In genomic region chr13:65240509-65241098, GRCm38 (mm10) we compare ENCODE assay signal across 8 mouse cellular contexts. TPM values are rescaled to one million over a fixed set of nuclear protein-coding genes. Genes with fewer than 3 reads are reported as not detected.
DNase-seq lines count a peak whose midpoint lies in the region; ATAC-seq lines count a peak whose summit lies in the region.

No protein-coding gene starts in this region.

- peak overlapping the region; percentile 77 for H3K9ac ChIP-seq in hindbrain, embryonic 13.5 days

- no peaks in the 10 kb centered on the region for H3K27me3 ChIP-seq in hindbrain, embryonic 13.5 days

- peak overlapping the region; percentile 99 for H3K4me2 ChIP-seq in hindbrain, embryonic 13.5 days

- peaks cover 14% of the 10 kb centered on the region for H3K36me3 ChIP-seq in hindbrain, embryonic 13.5 days

- peak; percentile 97 for DNase-seq in Muller cell, postnatal 12 days (ENCODE audit: inconsistent ontology term)
- DNase-seq in cerebellum, adult 9-10 months, result peak; percentile 99
- peak; percentile 97 to 98 for DNase-seq in frontal cortex, postnatal 10 days (ENCODE audit: low spot score in 2 of 2)
- peak; percentile 95 to 98 for DNase-seq in layer of hippocampus, postnatal 25 days (ENCODE audit: extremely low spot score in 1 of 2, low spot score in 1 of 2)
- peak; percentile 97 for DNase-seq in lung, postnatal 25 days (ENCODE audit: low spot score)
- peak; percentile 98 for DNase-seq in retina, embryonic 14.5 days (ENCODE audit: low spot score)
- peak; percentile 98 for DNase-seq in thymus, postnatal 4 days

- ATAC-seq in hindbrain, embryonic 13.5 days (ENCODE audit: low FRiP score), result peak; percentile 97

- WGBS in hindbrain, embryonic 13.5 days, result 1% methylated on average over 28 of the region's 28 CpGs

- peak overlapping the region; percentile 71 for H3K4me3 ChIP-seq in hindbrain, embryonic 13.5 days

- H3K9me3 ChIP-seq in hindbrain, embryonic 13.5 days, result peaks cover 25% of the 10 kb centered on the region

- H3K27ac ChIP-seq in hindbrain, embryonic 13.5 days, result peak overlapping the region; percentile 95

- H3K4me1 ChIP-seq in hindbrain, embryonic 13.5 days (replicated peaks), result peaks cover 18% of the 10 kb centered on the region

RNA-seq across cellular contexts. Expression of gene Gm10775, which starts 18.7 kb away (rescaled TPM):
- polyA plus RNA-seq in hindbrain, embryonic 13.5 days (2015; fragmentation: Nextera tagmentation; extraction: Ambion mirVana), result 0.14 and 0.16 TPM in 2 replicates
- under 1 TPM in 1 of 2 experiments, not detected in 1; 0.52 TPM for total RNA-seq in layer of hippocampus, postnatal 25 days (2021)

RNA-seq across cellular contexts. Expression of gene Nlrp4f, which starts 34.8 kb away (rescaled TPM):
- 0.22 TPM in 1 of 2 replicates, not detected in the other for polyA plus RNA-seq in hindbrain, embryonic 13.5 days (2015; fragmentation: Nextera tagmentation; extraction: Ambion mirVana)
- under 1 TPM; 0.17 to 0.35 TPM for total RNA-seq in layer of hippocampus, postnatal 25 days (2021)

RNA-seq across cellular contexts. Expression of gene Zfp369, which starts 38.0 kb away (rescaled TPM):
- 18.1 and 22.4 TPM in 2 replicates for polyA plus RNA-seq in hindbrain, embryonic 13.5 days (2015; fragmentation: Nextera tagmentation; extraction: Ambion mirVana)
- 10 to 100 TPM; 63.2 to 64.2 TPM for total RNA-seq in layer of hippocampus, postnatal 25 days (2021)

Comparison
In these comparisons a context has a peak if more than half of its experiments do, and no peak if none do; other contexts are left out.
1. Peak in every context shown above with its lines: DNase-seq, ATAC-seq, H3K4me3 ChIP-seq and H3K27ac ChIP-seq.